Mouse (Mus musculus) adrenal gland, adult 10 weeks (tissue): ENCODE results near the gene Glrp1. TPM values are rescaled to one million over a fixed set of nuclear protein-coding genes. Genes with fewer than 3 reads are reported as not detected.

ENCODE experiments used
- polyA plus RNA-seq: library from polyadenylated mRNA; stranded (reverse); fragments of 350-450 nt; fragmentation: Illumina TruSeq; extraction: RNeasy Lipid Tissue Mini Kit (QIAGEN cat#74804); gene quantifications from one replicate; pipeline ENCODE4 v1.2.3, GENCODE M21; 2014; ENCODE audit warnings: low read depth, low replicate concordance

The Glrp1 gene
- not detected for polyA plus RNA-seq

GRCm38 (mm10) chr1:88509789-88510188 lies at the start of gene Glrp1:
Gene Glrp1 (minus strand): TSS chr1:88510066.

Other genes starting within 250 kb of the Glrp1 start
- gene Hjurp, start 232.4 kb downstream of the Glrp1 start, polyA plus RNA-seq, result 22.9 TPM
- not detected for gene Trpm8, start 232.4 kb downstream of the Glrp1 start, polyA plus RNA-seq
- not detected for gene Spp2, start 103.1 kb downstream of the Glrp1 start, polyA plus RNA-seq
- 20.8 TPM for gene Arl4c, start 192.2 kb upstream of the Glrp1 start, polyA plus RNA-seq